Mouse (Mus musculus) gastrocnemius, postnatal 10 days (tissue): ENCODE measurements around the gene Hoxd11. TPM values are rescaled to one million over a fixed set of nuclear protein-coding genes. Genes with fewer than 3 reads are reported as not detected.

Experiments used
- DNase-seq: peaks from one replicate; pipeline ENCODE4 v3.0.0; 2021; ENCODE audit warnings: mixed read lengths
- microRNA-seq, 2 experiments: library from miRNA; unstranded; fragments of <30 nt; microRNA quantifications; one replicate each; pipeline ENCODE4 v1.2.0; 2021
- total RNA-seq, 2 experiments: library from RNA; stranded (reverse); gene quantifications; 2 replicates each; pipeline ENCODE4 v1.2.3; 2021

The Hoxd11 gene
- total RNA-seq, 2 experiments from 2014 or later, result 0.23 to 0.56 TPM

- no peak for DNase-seq
Observed at GRCm38 (mm10) chr2:74731055-74731454, 51.7 kb downstream of the Hoxd11 start.

DNA sequence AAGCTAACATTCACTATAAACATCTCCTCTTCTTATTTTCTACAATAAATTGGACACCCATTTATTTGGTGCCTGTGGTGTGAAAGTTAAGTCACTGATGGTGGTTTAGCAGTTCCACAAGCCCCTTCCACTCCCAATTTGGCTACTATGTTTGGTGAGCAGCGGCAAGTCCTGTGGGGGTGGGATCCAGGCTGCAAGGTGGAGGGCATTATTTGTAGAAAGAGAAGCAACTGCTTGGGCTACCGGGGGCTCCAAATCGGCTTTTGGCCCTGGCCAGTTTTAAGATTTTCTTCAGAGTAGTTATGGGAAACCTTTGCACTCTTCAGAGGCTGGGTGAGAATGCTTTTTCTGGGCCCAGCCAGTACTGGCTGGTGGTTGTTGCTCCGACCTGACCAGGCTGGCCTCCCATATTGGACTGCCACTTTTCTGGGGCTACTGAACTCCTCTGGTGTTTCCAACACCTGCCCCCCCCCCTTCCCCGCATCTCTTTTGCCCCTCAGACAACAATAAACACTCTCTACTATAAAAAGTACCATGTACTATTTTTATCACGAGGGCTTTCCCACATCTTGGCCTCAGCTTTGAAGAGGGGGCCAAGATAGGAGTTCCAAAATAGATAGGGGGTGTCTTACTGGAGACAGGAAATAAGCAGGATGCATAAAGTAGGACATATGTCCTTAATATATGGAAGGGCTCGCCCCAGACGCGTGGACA, 52.6 kb downstream of the Hoxd11 start:
- DNase-seq, result no peak

GRCm38 (mm10) chr2:74732513-74733316, 53.4 kb downstream of the Hoxd11 start:
- no peak for DNase-seq

DNA sequence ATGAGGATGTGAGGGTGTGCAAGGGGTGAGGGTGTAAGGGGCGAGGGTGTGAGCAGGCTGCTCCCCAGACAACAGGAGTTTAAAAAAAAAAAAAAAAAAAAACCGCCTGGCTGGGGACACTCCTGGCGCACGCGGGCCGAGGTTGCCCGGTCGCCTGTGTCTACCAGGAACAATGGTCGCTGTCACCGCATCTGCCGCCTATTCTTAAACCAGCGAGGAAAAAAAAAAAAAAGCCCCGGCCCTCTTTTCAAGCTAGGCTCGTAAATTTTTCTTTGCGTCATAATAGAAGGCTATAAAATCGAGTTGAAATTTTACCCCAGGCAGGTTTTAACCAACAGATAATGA, 53.9 kb downstream of the Hoxd11 start:
- DNase-seq, result no peak

- no peak for DNase-seq
Observed at GRCm38 (mm10) chr2:74733765-74734164, 54.4 kb downstream of the Hoxd11 start.

DNA sequence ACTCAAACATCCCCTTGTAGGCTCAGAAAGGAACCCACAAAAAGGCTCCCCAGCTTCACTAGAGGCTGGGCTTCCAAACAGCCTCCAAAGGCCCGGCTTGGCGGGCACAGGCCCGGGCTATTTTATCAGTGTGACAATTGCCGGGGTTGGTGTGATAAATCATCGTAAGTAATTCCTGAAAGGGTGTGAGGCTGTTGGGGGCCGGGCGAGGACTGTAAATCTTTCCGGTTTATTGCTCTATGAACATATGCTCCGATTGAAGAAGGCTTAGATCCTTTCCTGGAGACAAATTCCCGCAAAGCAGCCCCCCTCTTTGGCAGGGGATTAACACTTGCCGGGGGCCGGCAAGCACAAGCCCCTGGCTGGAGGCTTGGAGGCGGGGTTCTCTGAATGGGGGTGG, 55.1 kb downstream of the Hoxd11 start:
- no peak for DNase-seq

GRCm38 (mm10) chr2:74734996-74735811, 55.8 kb downstream of the Hoxd11 start:
- no peak for DNase-seq

GRCm38 (mm10) chr2:74735851-74736687, 56.7 kb downstream of the Hoxd11 start:
- DNase-seq, result no peak

Small RNA genes within 50 kb of the gene (microRNA-seq; reads per million reads assigned to microRNA genes)
- gene Gm44463, result 0 reads per million in 2 experiments
- gene Mir10b, result 5,953 to 12,915 reads per million in 2 experiments

Other genes with a start within 250 kb of the Hoxd11 start
- gene Lnpk, start 100.1 kb upstream of the Hoxd11 start, total RNA-seq, result 10 to 100 TPM; 62.4 to 66.0 TPM
- under 1 TPM in 1 of 2 experiments, not detected in 1; 0.07 TPM for gene Evx2, start 20.0 kb upstream of the Hoxd11 start, total RNA-seq
- not detected for gene Hoxd13, start 11.2 kb upstream of the Hoxd11 start, total RNA-seq
- not detected for gene Hoxd12, start 4.5 kb upstream of the Hoxd11 start, total RNA-seq
- gene Hoxd10, start 12.4 kb downstream of the Hoxd11 start, total RNA-seq, result 1 to 10 TPM; 3.9 to 4.5 TPM
- gene Hoxd9, start 18.2 kb downstream of the Hoxd11 start, total RNA-seq, result 10 to 100 TPM; 12.6 to 16.1 TPM
- gene Hoxd8, start 25.1 kb downstream of the Hoxd11 start, total RNA-seq, result 10 to 100 TPM; 38.3 to 46.1 TPM
- gene Hoxd3, start 32.4 kb downstream of the Hoxd11 start, total RNA-seq, result under 1 TPM in 1 of 2 experiments, not detected in 1; 0.26 TPM
- gene Hoxd4, start 32.4 kb downstream of the Hoxd11 start, total RNA-seq, result 1 to 10 TPM; 2.1 to 4.8 TPM
- gene Gm28230, start 47.2 kb downstream of the Hoxd11 start, total RNA-seq, result under 1 TPM; 0.21 to 0.43 TPM
- not detected for gene Hoxd1, start 83.4 kb downstream of the Hoxd11 start, total RNA-seq
- gene Mtx2, start 146.2 kb downstream of the Hoxd11 start, total RNA-seq, result 10 to 100 TPM; 49.5 to 51.0 TPM